Mouse (Mus musculus) heart, embryonic 14.5 days (tissue): ENCODE data around the gene Stat4. TPM values are rescaled to one million over a fixed set of nuclear protein-coding genes. Genes with fewer than 3 reads are reported as not detected.
"Not testable (repeated sequence)": the region's sequence is repeated elsewhere in the genome, so short reads cannot be mapped to it uniquely, and the experiment has no call there.

Source experiments
- ATAC-seq: fragments of 200-750 bp; cut with Nextera tagmentation; 2 replicates; pipeline ENCODE4 v1.8.0; 2017; ENCODE audit warnings: low read depth, moderate TSS enrichment; ENCODE audit not compliant: insufficient number of reproducible peaks, insufficient read depth, low FRiP score
- H3K27ac ChIP-seq, 2 experiments: fragments of 200-500 bp in 1 of 2; fragments of 300-500 bp in 1 of 2; sonication (generic) in 1 of 2; replicated peaks in 1 of 2; 2 replicates each; pipeline ENCODE4 v1.5.1; 2012 to 2014; ENCODE audit warnings: low read depth in 2 of 2, low read length in 2 of 2, control low read depth in 1 of 2, mild to moderate bottlenecking in 1 of 2, mixed read lengths in 1 of 2; ENCODE audit not compliant: control insufficient read depth in 1 of 2, insufficient read depth in 1 of 2
- H3K27me3 ChIP-seq: fragments of 300-500 bp; sonication (generic); 2 replicates; pipeline ENCODE4 v1.6.1; 2014; ENCODE audit warnings: mild to moderate bottlenecking, low read length, control low read depth; ENCODE audit not compliant: control insufficient read depth, insufficient read depth
- H3K36me3 ChIP-seq: fragments of 300-500 bp; sonication (generic); 2 replicates; pipeline ENCODE4 v1.6.1; 2014; ENCODE audit warnings: mild to moderate bottlenecking, control low read depth, low read length, mixed read lengths; ENCODE audit not compliant: control insufficient read depth, insufficient read depth
- H3K4me1 ChIP-seq, 2 experiments: fragments of 200-500 bp in 1 of 2; fragments of 300-500 bp in 1 of 2; sonication (generic) in 1 of 2; 2 replicates each; pipeline ENCODE4 v1.6.1; 2012 to 2014; ENCODE audit warnings: low read length in 2 of 2, control low read depth in 1 of 2, mixed read lengths in 1 of 2; ENCODE audit not compliant: control insufficient read depth in 2 of 2, insufficient read depth in 2 of 2
- H3K4me2 ChIP-seq: fragments of 300-500 bp; sonication (generic); 2 replicates; pipeline ENCODE4 v1.6.1; 2014; ENCODE audit warnings: mild to moderate bottlenecking, low read length
- H3K4me3 ChIP-seq, 2 experiments: fragments of 200-500 bp in 1 of 2; fragments of 300-500 bp in 1 of 2; sonication (generic) in 1 of 2; 2 replicates each; pipeline ENCODE4 v1.5.1; 2012 to 2014; ENCODE audit warnings: low read length in 2 of 2, mild to moderate bottlenecking in 2 of 2, control low read depth in 1 of 2, low read depth in 1 of 2, moderate library complexity in 1 of 2; ENCODE audit not compliant: control insufficient read depth in 1 of 2, insufficient read depth in 1 of 2
- H3K9ac ChIP-seq: fragments of 300-500 bp; sonication (generic); 2 replicates; pipeline ENCODE4 v1.6.1; 2014; ENCODE audit warnings: mild to moderate bottlenecking, low read length
- H3K9me3 ChIP-seq: fragments of 300-500 bp; sonication (generic); 2 replicates; pipeline ENCODE4 v1.6.1; 2016; ENCODE audit warnings: low read length, control low read depth; ENCODE audit not compliant: control insufficient read depth
- WGBS: fragments of 180-500 bp; shearing (Covaris S2); extraction: QIAGEN DNeasy Blood & Tissue Kit; methylation state at CpG from one replicate; pipeline ENCODE4 v1.1.7; 2014; 5-methylcytosine and 5-hydroxymethylcytosine counted together
- polyA plus RNA-seq: library from polyadenylated mRNA; unstranded; fragments of >200 nt; fragmentation: Nextera tagmentation; extraction: Ambion mirVana; gene quantifications from 2 replicates; pipeline ENCODE4 v1.2.1, GENCODE M21; 2014

Gene Stat4
- polyA plus RNA-seq, 1 experiment from 2014 or later: 2.4 TPM

DNA sequence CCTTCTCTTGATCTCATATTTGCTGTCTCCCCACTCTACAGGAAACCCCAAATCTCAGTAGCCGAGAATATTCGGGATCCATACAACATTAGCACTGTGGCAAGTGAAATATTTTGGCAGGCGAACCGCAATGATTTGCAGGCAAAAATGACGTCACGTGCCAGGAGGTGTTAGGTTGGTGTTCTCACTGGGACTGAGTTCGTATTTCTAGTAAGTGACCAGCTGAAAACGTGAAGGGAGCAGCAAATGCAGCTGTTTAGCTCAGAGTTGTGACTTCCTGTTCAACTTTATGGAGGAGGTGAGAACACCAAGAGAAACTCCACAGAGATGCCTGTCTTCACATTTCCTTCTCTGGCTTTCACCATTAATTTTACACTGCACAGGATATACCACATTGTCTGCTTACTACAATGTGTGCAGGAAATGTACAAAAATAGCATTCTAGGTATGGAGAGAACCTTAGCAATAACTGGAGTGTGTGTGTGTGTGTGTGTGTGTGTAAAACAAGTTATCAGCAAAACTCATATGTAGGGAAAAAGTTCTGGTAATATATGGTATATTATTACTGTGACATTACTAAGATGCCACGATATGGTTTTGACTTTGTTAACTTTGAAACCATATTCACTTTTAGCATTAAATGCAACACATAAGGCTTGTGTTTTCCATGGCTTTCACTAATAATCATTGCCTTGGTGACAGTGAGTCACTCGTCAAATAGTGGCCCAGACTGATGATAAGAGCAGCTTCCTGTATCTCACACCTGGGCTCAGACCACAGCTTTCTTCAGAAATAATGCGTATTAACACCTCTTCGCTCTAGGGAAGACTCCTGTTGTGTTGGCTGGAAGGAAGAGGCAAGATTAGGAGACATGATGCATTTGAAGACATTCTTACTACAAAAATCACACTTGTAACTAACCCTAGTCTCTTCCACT, 48.1 kb downstream of the Stat4 start:
- Histone ChIP-seq H3K9ac (no peak overlapping the region), H3K27me3 (no peaks in the 10 kb centered on the region), H3K9me3 (0 out of 2 replicates have a peak, but pooled peaks cover 4% of the 10 kb centered on the region), H3K36me3 (no peaks in the 10 kb centered on the region), H3K4me3 (no peak overlapping the region), H3K4me2 (no peak overlapping the region), H3K27ac (no peak overlapping the region), H3K4me1 (peaks cover 3 to 4% of the 10 kb centered on the region in 2 experiments; a peak in 2 of 4 replicates)
- WGBS: 76% methylated on average over 12 of the region's 12 CpGs
- ATAC-seq: no peak

DNA sequence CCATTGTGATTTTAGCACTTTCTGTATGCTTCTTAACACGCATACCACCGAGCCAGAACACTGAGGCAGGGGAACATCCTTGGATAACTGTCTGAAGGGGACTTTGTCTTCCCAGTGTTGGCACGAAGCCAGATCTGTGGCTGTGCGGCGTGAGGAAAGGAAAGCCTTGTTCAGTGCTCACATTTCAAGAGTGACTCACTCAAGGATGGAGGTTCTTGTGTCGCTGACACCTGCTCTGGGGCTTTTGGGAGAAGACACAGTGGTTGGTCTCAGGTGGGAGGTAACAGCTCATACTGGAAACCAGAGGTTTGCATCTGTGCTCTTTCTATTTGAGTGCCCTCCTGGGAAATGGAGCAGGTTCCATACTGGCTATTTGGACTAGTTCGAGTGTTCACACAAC, 52.2 kb downstream of the Stat4 start:
- Histone ChIP-seq H3K36me3 (no peaks in the 10 kb centered on the region), H3K4me3 (no peak overlapping the region), H3K4me1 (peaks cover 4 to 5% of the 10 kb centered on the region in 2 experiments; a peak in 2 of 4 replicates), H3K9ac (no peak overlapping the region), H3K9me3 (no peaks in the 10 kb centered on the region), H3K4me2 (no peak overlapping the region), H3K27me3 (no peaks in the 10 kb centered on the region), H3K27ac (no peak overlapping the region)
- WGBS: 45% methylated on average over 7 of the region's 7 CpGs
- ATAC-seq: no peak

GRCm38 (mm10) chr1:52039626-52040025, 52.7 kb downstream of the Stat4 start:
- 77% methylated on average over 9 of the region's 9 CpGs for WGBS
- no peak overlapping the region for H3K27ac ChIP-seq
- no peak for ATAC-seq

DNA sequence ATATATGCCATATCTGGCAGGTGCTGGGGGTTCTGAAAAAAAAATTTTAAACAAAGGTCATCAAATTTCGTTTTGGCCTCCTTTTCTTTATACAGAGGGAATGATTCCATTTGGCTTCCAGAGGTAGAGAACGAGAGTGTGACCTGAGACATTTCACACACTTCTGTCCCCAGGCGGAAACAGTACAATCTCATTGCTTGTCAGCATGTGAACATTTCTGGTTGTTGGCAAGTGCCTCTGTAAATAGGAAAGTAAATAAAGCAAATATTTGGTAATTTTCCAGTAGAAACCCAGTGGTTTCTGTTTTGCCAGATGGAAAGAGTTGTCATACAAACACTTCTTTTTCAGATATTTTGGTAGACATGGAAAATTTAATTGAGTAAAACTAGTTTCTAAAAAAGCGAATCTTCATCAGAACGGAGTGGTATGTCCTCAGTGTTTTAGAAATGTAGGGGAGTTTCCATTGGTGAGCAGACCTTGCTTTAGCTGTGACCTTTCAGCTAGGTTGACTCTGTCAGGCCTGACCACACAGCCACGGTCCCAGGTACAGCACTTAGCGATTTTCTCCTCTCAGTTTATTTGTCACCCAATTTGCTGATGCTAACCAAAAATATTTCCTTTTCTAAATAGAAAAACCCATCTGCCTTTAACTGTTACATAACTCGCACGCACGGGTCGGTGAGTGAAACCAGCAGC, 53.6 kb downstream of the Stat4 start:
- Histone ChIP-seq H3K27ac (no peak overlapping the region), H3K36me3 (no peaks in the 10 kb centered on the region), H3K9me3 (no peaks in the 10 kb centered on the region), H3K27me3 (no peaks in the 10 kb centered on the region), H3K4me2 (no peak overlapping the region), H3K4me1 (peaks cover 4 to 5% of the 10 kb centered on the region in 2 experiments; a peak in 2 of 4 replicates), H3K4me3 (no peak overlapping the region), H3K9ac (no peak overlapping the region)
- WGBS: 79% methylated on average over 11 of the region's 11 CpGs
- ATAC-seq: no peak

More at GRCm38 (mm10) chr1:52039626-52040025, 52.7 kb downstream of the Stat4 start:
- Histone ChIP-seq H3K9ac (no peak overlapping the region), H3K27me3 (no peaks in the 10 kb centered on the region), H3K36me3 (no peaks in the 10 kb centered on the region), H3K4me2 (no peak overlapping the region), H3K4me1 (peaks cover 4 to 5% of the 10 kb centered on the region in 2 experiments; a peak in 2 of 4 replicates), H3K4me3 (no peak overlapping the region), H3K9me3 (no peaks in the 10 kb centered on the region)

DNA sequence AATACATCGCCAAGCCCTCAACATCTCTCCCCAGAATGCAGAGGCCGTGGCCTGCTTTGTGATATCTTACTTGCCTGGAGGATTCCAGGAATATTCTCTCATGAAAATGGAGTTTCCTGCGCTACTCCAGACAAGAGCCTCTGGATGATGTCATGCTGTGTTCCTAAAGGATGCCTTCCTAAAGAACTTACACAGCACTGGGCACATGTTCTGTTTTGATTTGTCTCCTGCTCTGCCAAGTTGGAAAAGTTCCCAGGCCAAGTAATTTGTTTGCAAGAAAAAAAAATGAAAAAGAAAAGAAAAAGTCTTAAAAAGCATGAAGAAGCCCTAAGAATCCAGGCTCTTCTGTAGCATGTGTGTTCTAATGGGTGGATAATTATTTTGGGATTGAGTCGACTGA, 56.2 kb downstream of the Stat4 start:
- no peaks in the 10 kb centered on the region for H3K36me3 ChIP-seq
- no peak overlapping the region for H3K9ac ChIP-seq
- WGBS: 34% methylated on average over 4 of the region's 4 CpGs
- H3K9me3 ChIP-seq: no peaks in the 10 kb centered on the region
- no peak overlapping the region for H3K4me2 ChIP-seq
- peaks cover 4 to 5% of the 10 kb centered on the region in 2 experiments; a peak in 2 of 4 replicates for H3K4me1 ChIP-seq
- no peaks in the 10 kb centered on the region for H3K27me3 ChIP-seq
- H3K27ac ChIP-seq: no peak overlapping the region
- H3K4me3 ChIP-seq: no peak overlapping the region
- no peak for ATAC-seq

DNA sequence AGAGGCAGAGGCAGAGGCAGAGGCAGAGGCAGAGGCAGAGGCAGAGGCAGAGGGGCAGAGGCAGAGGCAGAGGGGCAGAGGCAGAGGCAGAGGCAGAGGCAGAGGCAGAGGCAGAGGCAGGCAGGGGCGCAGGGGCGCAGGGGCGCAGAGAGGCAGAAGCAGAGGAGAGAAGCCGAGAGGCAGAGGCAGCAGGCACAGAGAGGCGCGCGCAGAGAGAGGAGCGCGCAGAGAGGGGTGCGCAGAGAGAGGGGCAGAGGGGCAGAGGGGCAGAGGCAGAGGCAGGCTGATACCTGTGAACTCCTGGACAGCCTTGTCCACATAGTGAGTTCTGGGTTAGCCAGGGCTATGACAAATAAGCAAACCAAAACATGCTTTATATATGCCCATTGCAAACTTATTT, 59.9 kb downstream of the Stat4 start:
- not testable (repeated sequence) for H3K9me3 ChIP-seq, H3K9ac ChIP-seq, H3K4me3 ChIP-seq, H3K4me1 ChIP-seq, H3K27ac ChIP-seq, H3K27me3 ChIP-seq, H3K4me2 ChIP-seq, ATAC-seq, H3K36me3 ChIP-seq
- 92% methylated on average over 10 of the region's 10 CpGs for WGBS

GRCm38 (mm10) chr1:52048711-52049110, 61.8 kb downstream of the Stat4 start:
- Histone ChIP-seq H3K4me1 (no peaks in the 10 kb centered on the region), H3K9ac (no peak overlapping the region), H3K27me3 (no peaks in the 10 kb centered on the region), H3K4me3 (no peak overlapping the region), H3K4me2 (no peak overlapping the region), H3K36me3 (no peaks in the 10 kb centered on the region), H3K9me3 (no peaks in the 10 kb centered on the region), H3K27ac (no peak overlapping the region)
- 59% methylated on average over 2 of the region's 2 CpGs for WGBS
- no peak for ATAC-seq
